Mouse (Mus musculus): ENCODE measurements around the gene Camta2.

DNA sequence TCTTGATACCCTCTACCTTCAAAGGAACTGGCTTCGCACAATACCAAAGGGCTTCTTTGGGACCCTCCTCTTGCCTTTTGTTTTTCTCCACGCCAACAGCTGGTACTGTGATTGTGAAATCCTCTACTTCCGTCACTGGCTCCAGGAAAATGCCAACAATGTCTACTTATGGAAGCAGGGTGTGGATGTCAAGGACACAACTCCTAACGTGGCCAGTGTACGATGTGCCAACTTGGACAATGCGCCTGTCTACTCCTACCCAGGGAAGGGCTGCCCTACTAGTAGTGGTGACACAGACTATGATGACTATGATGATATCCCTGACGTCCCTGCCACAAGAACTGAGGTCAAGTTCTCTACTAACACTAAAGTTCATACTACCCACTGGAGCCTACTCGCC, 47.9 kb downstream of the Camta2 start:
- TF ChIP-seq GATA1 (IDR thresholded peaks at IDR 0.05; ENCODE audit: low read length) = no peak
- no peak for TF ChIP-seq TAL1 (IDR thresholded peaks at IDR 0.05; ENCODE audit: low read length)

Data from erythroblast, embryonic 14.5 days (primary cell).